Mouse (Mus musculus) lung, adult 18-20 months (tissue): ENCODE data around the gene Umad1.

ENCODE experiments used
- DNase-seq, 2 experiments: peaks; one replicate each; pipeline ENCODE4 v3.0.0; 2022; ENCODE audit warnings: mixed read lengths in 2 of 2

Gene Umad1

GRCm38 (mm10) chr6:8259004-8259666 is at the start of gene Umad1, which contains the start of the genes Rpa3 and Gm45062:
Gene Umad1 (plus strand): TSS chr6:8259288.
Gene Rpa3 (minus strand): TSS chr6:8259173.
Gene Gm45062 (plus strand): TSS chr6:8259450.
- peak; percentile 99 for DNase-seq

GRCm38 (mm10) chr6:8209866-8210186 is 49.3 kb upstream of the Umad1 start:
- DNase-seq, result peak in 1 of 2 experiments; percentile 6

DNA sequence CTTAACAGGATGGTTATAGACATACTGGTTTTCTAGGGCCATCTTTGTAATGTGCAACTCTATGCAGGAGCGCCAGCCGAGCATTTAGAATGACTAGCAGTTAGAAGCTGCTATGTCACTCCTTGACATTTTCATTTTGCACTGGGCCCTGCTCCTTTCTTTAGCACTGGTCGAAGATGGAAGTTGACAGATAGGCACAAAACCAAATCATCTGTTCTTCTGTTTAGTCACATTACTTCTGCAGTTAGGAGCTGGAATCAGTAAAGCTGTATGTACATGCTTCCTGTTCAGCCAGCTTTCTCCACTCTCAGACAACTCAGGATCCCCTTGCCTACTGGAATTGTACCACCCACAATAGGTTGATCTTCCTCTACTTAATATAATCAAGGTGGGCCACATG is 48.4 kb upstream of the Umad1 start:
- no peak for DNase-seq

GRCm38 (mm10) chr6:8227035-8227434 is 32.1 kb upstream of the Umad1 start:
- DNase-seq, result no peak

DNA sequence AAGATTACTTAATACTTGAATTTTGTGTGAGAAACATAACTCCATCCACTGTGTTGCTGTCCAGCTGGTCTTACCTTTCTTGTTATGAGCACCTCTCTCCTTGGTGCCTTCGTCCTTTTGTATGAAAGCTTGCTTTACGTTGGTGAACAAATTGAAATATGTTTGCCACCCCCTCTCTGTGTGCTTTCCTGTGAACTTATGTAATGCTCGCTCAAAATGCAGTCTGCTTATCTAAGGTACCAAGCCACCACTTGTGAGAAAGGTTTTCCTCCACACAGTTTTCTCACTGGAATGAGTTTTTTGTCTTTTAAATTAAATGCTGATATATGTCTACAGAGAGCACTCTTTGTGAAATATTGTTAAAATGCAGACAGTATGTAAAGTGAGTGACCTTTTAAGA is 30.5 kb upstream of the Umad1 start:
- no peak for DNase-seq

- DNase-seq, result no peak
Observed at GRCm38 (mm10) chr6:8258316-8258715, 772 bp upstream of the Umad1 start.

GRCm38 (mm10) chr6:8259667-8260044 is 568 bp downstream of the Umad1 start:
- no peak for DNase-seq

DNA sequence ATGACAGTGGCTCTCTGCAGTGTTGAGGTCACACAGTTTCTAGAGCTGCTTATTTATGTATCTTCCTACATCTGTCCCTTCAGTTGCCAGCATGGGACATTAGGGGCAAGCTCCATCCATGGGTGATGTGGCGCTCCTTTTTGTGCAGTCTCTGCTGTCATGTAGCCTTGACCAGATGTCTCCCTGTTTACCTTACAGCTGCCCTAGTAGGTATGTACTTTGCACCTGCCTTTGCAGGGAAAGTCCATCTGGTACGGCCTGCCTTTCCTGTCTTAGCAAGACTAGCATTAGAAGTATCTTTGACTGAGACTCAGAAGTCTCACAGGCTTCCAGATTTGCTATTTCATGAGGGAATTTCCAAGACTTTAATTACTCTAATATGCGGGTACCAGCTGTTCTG is 12.0 kb downstream of the Umad1 start:
- DNase-seq, result no peak

GRCm38 (mm10) chr6:8274387-8275054 is 15.4 kb downstream of the Umad1 start:
- peak; percentile 47 to 66 for DNase-seq

DNA sequence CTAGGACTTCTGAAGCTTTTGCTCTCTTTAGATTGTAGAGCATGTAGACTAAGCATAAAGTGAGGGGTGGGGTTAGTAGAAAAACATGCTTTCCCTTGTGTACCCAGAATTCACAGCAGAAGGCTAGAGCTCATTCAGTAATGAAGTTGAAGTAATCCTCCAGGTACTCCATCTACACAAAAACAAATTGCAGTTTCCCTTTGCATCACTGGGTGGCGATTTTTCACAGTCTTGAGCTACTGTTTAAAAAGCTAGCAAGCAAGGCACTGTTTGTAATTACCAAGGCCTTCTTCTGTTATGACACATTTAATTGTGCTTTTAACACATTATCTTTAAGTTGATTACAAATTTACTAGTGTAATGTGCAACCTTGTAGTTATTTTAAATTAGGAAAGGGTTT is 16.0 kb downstream of the Umad1 start:
- peak; percentile 71 to 84 for DNase-seq

- DNase-seq, result no peak
Observed at GRCm38 (mm10) chr6:8276431-8276830, 17.3 kb downstream of the Umad1 start.

GRCm38 (mm10) chr6:8278426-8279002 is 19.4 kb downstream of the Umad1 start:
- no peak for DNase-seq

DNA sequence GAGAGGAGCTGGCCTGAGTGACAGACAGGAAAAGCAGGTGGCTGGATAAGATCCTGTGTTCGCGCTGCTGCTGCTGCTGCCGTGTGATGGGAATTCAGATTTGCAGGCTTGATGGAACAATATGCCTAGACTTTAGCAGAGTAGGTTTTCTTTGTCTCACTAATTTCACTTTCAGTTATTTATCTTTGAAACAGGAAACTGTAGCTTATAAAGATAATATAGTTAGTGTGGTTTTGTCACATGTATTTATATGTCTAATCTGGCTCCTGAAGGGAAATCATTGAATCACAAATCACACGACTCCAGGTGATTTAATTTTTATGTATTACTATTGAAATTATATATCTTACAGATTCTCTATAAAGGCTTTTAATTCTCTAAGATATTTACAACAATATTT is 24.2 kb downstream of the Umad1 start:
- DNase-seq, result no peak

- DNase-seq, result peak in 1 of 2 experiments; percentile 5
Observed at GRCm38 (mm10) chr6:8285401-8285960, 26.4 kb downstream of the Umad1 start.

GRCm38 (mm10) chr6:8286146-8286545 is 27.1 kb downstream of the Umad1 start:
- DNase-seq, result no peak

- DNase-seq, result no peak
Observed at GRCm38 (mm10) chr6:8288755-8289580, 29.9 kb downstream of the Umad1 start.

DNA sequence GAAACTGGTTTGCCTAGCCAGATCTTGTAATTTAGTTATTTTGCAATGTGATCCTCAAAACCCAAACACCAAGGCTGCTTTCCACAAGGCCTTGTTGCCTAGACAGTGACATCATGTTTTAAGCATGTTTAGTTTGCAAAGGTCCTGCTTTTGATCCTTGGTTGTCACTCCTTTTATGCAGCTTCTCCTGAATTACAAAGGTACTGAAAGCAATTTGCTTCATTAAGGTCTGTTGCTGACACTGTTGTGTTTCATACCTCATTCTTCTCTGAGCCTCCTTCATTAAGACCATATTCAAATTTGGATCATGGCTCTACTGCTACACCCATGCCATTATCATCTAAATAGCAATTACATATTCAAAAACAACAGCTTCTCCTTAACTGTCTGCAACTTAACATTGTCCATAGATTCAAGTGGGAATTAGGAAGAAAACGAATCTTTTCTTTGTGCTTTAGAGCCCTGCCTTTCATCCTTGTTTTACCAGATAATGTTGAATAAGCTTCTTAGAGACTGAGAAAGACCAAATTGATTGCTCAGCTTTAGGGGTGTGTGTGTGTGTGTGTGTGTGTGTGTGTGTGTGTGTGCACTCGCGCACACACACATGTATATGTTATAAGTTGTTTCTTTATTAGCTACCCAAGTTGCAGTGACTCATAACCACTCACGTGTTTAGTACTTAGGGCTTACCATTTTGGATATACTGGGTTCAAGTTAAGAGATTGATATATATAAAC is 35.1 kb downstream of the Umad1 start:
- DNase-seq, result no peak

- DNase-seq, result no peak
Observed at GRCm38 (mm10) chr6:8299066-8299863, 40.2 kb downstream of the Umad1 start.

DNA sequence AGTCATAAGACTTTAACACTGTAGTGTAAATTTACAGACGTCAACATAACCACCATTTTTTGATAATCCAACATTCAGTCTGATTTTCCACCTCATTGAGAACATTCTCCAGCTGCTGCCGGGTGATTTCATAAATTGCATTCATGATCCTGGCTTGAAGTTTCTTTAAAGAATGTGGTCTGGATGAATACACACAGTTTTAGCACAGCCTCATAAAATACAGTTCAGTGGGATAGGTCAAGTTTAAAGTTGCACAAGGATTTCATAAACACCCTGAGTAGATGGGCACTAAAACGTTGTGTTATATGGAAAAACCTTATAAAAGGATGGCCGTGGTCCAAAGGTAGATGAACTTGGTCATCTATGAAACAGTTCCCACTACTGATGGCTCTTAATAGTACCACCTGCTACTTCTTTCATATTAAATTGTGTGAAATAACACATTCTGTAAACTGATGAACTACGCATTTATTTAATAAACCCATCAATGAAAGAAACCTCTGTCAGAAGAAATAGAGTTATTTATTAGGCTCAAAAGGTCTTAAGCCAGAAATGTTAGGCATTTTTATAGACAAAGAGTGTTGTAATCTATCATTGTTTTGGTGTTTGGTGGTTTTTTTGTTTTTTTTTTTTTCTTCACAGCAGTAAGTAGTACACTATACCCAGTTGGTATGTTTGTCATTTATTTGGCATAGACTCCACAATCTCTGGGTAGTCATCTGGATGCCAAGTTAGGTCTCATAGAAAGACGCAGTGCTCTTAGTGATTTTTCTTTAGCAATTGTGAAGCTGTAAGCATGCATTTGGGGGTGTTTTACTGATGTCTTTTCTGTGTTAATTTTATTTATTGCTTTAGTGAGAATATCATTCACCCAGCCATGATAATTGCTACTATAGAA is 49.0 kb downstream of the Umad1 start:
- DNase-seq, result peak in 1 of 2 experiments; percentile 2

GRCm38 (mm10) chr6:8312554-8312953 is 53.5 kb downstream of the Umad1 start:
- DNase-seq, result no peak
